Mouse (Mus musculus): ENCODE measurements at regions not wholly inside any gene's neighbourhood (a gene's known extent, or its start where the extent isn't known, plus 50 kb on each side); places are given as distances from the start of the nearest gene placed in this dataset.

GRCm38 (mm10) chr8:7594436-7594835 lies 1066.6 kb downstream of the Efnb2 start:
- DNase-seq (ENCODE audit: low read depth) = no peak
- TF ChIP-seq POLR2A (IDR thresholded peaks at IDR 0.05; ENCODE audit: borderline replicate concordance, extremely low read depth, insufficient read depth, insufficient read length, poor library complexity, severe bottlenecking) (no peak), CTCF (IDR thresholded peaks at IDR 0.05; ENCODE audit: borderline replicate concordance, extremely low read depth, insufficient read depth, insufficient read length) (no peak)

GRCm38 (mm10) chr8:7575641-7576040 lies 1085.4 kb downstream of the Efnb2 start:
- DNase-seq (ENCODE audit: low read depth) = peak; percentile 77
- TF ChIP-seq CTCF (IDR thresholded peaks at IDR 0.05; ENCODE audit: borderline replicate concordance, extremely low read depth, insufficient read depth, insufficient read length) (no peak), POLR2A (IDR thresholded peaks at IDR 0.05; ENCODE audit: borderline replicate concordance, extremely low read depth, insufficient read depth, insufficient read length, poor library complexity, severe bottlenecking) (no peak)

GRCm38 (mm10) chr8:7560645-7561044 lies 1100.4 kb downstream of the Efnb2 start:
- no peak for TF ChIP-seq POLR2A (IDR thresholded peaks at IDR 0.05; ENCODE audit: borderline replicate concordance, extremely low read depth, insufficient read depth, insufficient read length, poor library complexity, severe bottlenecking)
- TF ChIP-seq CTCF (IDR thresholded peaks at IDR 0.05; ENCODE audit: borderline replicate concordance, extremely low read depth, insufficient read depth, insufficient read length) = no peak
- DNase-seq (ENCODE audit: low read depth) = peak; percentile 11

- DNase-seq (ENCODE audit: low read depth) = no peak
- TF ChIP-seq POLR2A (IDR thresholded peaks at IDR 0.05; ENCODE audit: borderline replicate concordance, extremely low read depth, insufficient read depth, insufficient read length, poor library complexity, severe bottlenecking) (no peak), CTCF (IDR thresholded peaks at IDR 0.05; ENCODE audit: borderline replicate concordance, extremely low read depth, insufficient read depth, insufficient read length) (no peak)
Measured at GRCm38 (mm10) chr8:7554756-7555155, 1106.3 kb downstream of the Efnb2 start.

All from brain, embryonic 14.5 days (tissue).